Mouse (Mus musculus) kidney, postnatal 25 days (tissue): ENCODE measurements at regions not wholly inside any gene's neighbourhood (a gene's known extent, or its start where the extent isn't known, plus 50 kb on each side); places are given as distances from the start of the nearest gene placed in this dataset.
A peak's percentile ranks its signal among the peaks of the same experiment; 100 is the strongest.

Experiments
- DNase-seq, 2 experiments: peaks; one replicate each; pipeline ENCODE4 v3.0.0; 2021; ENCODE audit warnings: mixed read lengths in 2 of 2

- no peak for DNase-seq
These were observed 213.9 kb downstream of the Dok5 start for GRCm38 (mm10) chr2:170945401-170946105.

DNA sequence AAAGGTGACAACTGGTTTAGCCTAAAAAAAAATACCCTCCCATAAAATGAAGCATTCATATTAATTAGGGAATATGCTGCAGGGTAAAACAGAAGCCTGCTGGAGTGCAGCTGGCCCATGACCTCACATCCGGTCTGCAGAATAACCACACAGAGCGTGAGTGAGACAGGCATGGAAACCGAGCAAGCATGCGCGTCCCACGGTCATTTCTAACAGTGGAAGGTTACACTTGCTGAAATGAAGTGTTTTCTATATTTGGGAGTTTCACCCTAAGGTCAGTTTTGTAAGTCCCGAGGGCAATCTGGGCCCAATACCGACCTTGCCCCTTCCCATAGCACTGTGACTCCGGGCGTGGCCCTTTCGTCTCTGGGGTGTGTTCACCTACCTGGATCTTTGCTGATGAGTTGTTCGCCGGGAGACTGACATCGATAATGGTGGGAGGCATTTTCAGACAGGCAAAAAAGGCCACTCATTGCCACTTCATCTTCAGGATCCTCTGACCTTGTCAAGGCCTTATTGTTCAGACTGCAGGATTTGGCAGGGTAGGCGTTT lies 214.6 kb downstream of the Dok5 start:
- peak; percentile 38 to 52 for DNase-seq

DNA sequence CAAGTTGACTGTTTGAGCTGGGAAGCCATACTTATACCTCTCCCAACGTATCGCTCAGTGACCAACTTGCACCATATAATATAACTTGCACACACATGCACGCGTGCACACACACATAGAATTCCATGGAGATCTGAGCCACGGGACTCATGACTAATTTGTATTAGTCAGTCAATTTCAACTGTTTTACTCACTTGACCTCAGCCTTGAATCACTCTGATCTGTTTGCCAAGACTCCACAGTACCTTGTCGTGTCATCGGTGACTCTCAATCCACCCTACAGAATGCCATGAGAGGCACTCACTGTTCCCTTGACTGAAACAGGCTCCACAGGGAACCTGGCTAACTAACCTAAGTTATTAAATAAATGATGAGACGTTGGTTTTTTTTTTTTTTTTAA lies 215.6 kb downstream of the Dok5 start:
- no peak for DNase-seq

GRCm38 (mm10) chr2:170954626-170955025 lies 223.0 kb downstream of the Dok5 start:
- DNase-seq, result no peak

DNA sequence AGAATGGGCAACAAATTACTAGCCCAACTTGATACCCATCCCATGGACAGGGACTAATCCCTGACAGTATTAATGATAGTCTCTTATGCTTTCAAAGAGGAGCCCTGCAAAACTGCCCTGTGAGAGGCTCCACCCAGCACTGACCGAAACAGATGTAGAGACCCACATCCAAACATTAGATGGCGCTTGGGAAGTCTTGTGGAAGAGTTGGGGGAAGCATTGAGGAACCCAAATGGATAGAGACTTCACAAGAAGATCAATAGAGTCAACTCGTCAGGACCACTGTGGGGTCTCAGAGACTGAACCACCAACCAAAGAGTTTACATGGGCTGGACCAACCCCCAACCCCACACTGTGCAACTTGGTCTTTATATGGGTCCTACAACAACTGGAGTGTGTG lies 225.2 kb downstream of the Dok5 start:
- DNase-seq, result no peak

DNA sequence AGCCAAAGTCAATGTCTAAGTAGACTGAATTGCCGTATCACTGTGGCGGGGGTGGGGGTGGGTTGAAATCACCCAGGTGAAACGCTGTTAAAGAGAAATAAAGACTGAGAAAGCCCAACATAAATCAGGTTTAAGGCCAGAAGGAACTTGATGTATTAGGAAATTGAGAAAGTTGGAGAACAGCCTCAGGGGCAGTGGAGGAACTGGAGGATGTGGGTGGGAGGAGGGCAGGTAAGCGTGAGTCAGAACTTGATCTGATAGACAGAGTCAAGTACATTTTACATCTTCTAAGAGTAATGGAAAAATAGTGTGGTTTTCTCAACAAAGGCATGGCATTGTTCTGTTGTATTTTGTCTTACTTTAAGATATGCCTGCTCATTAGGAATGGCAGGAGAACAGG lies 228.8 kb downstream of the Dok5 start:
- DNase-seq, result no peak

DNA sequence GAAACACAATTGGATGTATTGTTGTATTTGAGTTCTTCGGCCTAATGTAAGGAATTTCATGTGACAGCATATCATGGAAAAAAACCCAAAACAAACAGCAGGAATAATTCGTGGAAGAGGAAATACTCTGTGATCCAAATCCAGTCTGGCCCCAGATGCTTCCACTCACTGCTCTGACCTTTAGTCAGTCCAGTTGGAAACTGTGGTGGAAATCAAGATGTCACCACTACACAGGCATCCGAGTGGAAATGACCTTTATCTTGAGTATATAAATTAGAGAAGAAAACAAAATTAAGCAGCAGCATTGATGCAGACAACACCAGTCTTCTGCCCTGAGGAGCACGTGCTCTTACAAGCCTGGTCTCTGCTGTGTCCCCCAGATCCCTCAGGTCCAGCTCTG lies 230.9 kb downstream of the Dok5 start:
- DNase-seq, result peak; percentile 11 to 35

GRCm38 (mm10) chr2:170969430-170969829 lies 237.8 kb downstream of the Dok5 start:
- no peak for DNase-seq

- no peak for DNase-seq
These were observed 253.8 kb downstream of the Dok5 start for GRCm38 (mm10) chr2:170985357-170985756.

DNA sequence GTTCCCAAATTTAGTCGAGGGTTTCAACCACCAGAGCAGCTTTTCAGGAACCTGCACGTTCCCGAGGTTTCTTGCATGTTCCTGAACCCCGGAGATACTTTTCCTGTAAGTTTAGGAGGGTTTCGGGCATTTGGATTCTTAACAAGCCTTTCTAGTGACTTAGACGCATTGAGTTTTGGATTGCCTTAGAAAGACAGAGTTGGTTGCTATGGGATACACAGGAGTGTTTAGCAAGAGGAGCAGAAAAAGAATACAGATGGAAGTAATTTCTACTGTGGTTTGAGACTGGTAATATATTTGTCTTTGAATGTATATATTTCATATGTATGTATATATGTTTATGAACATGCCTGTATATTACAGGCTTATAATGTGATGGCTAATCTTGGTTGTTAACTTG lies 266.8 kb downstream of the Dok5 start:
- DNase-seq, result no peak

DNA sequence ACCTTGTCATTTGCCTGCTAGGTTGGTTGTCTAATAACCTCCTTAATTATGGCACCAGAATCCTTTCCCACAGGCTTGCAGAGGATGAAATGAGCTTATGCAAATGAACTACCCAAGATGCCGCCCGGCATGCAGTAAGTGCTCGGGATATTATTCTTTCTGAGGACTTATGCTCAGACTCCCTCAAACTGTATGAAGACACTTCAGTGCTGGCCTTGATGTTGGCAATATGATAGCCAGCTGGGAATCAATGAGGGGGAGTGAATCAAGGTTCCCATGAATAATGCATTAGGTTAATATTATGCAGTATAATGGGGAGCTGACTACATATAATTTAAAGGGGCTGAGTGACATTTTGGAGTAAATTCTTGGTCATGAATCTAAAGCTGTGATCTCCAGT lies 268.6 kb downstream of the Dok5 start:
- no peak for DNase-seq

DNA sequence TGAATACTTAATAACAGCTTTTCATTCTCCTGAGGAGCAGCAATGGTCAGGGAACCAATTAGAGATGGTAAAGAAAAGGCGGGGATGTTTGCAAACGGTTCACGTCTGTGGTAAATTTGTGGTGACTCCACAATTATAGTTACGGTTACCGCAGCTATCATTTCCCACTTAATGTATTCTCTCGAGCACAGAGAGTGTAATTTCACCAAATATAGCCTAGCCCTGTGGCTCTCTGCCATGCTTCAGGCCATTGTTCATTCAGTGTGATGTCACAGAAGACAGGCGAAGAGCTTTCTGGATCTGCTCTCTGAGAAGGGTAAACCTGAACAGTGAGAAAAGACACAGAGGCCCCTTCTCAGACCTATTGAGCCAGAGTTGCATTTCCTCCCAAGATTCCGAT lies 296.9 kb downstream of the Dok5 start:
- DNase-seq, result no peak
